Mouse (Mus musculus): ENCODE measurements around the gene Fus. TPM values are rescaled to one million over a fixed set of nuclear protein-coding genes. Genes with fewer than 3 reads are reported as not detected.

The Fus gene
- total RNA-seq, 2 experiments from 2014 or later: 118 to 187 TPM

- ATAC-seq (replicated peaks; ENCODE audit: low FRiP score, poor library complexity, severe bottlenecking): no peak
Measured at GRCm38 (mm10) chr7:128032290-128032988, 65.2 kb downstream of the Fus start.

GRCm38 (mm10) chr7:128032989-128033293 is 65.7 kb downstream of the Fus start:
- no peak for ATAC-seq (replicated peaks; ENCODE audit: low FRiP score, poor library complexity, severe bottlenecking)

DNA sequence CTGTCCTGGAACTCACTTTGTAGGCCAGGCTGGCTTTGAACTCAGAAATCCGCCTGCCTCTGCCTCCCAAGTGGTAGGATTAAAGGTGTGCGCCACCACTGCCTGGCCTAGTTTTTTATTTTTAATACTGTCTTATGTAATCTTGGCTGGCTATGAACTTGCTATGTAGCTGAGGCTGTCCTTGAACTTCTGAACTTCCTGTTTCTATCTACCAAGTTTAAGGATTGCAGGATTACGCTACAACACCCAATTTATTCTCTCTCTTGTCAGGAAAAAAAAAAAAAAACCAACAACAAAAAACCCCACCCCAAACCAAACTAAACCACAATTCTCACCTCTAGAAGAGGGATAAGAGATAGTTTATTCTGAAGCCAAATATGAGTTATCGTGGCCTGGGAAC is 66.4 kb downstream of the Fus start:
- ATAC-seq (replicated peaks; ENCODE audit: low FRiP score, poor library complexity, severe bottlenecking): no peak

Other genes with a start within 250 kb of the Fus start
- not detected in 2 replicates for gene Ctf2, start 235.3 kb upstream of the Fus start, total RNA-seq (2015; ENCODE audit: low replicate concordance)
- not detected in 2 replicates for gene Ctf2, start 235.3 kb upstream of the Fus start, total RNA-seq (2017; ENCODE audit: low replicate concordance)
- 1.7 and 1.8 TPM in 2 replicates for gene Fbxl19, start 222.9 kb upstream of the Fus start, total RNA-seq (2015; ENCODE audit: low replicate concordance)
- gene Fbxl19, start 222.9 kb upstream of the Fus start, total RNA-seq (2017; ENCODE audit: low replicate concordance): 1.5 and 3.6 TPM in 2 replicates
- gene Orai3, start 197.6 kb upstream of the Fus start, total RNA-seq (2015; ENCODE audit: low replicate concordance): 2.5 and 5.4 TPM in 2 replicates
- gene Orai3, start 197.6 kb upstream of the Fus start, total RNA-seq (2017; ENCODE audit: low replicate concordance): 4.6 and 6.7 TPM in 2 replicates
- 38.1 and 42.5 TPM in 2 replicates for gene Setd1a, start 190.8 kb upstream of the Fus start, total RNA-seq (2015; ENCODE audit: low replicate concordance)
- gene Setd1a, start 190.8 kb upstream of the Fus start, total RNA-seq (2017; ENCODE audit: low replicate concordance): 14.8 and 21.3 TPM in 2 replicates
- gene Gm49388, start 181.8 kb upstream of the Fus start, total RNA-seq (2015; ENCODE audit: low replicate concordance): 8.6 and 10.9 TPM in 2 replicates
- gene Gm49388, start 181.8 kb upstream of the Fus start, total RNA-seq (2017; ENCODE audit: low replicate concordance): 4.5 and 10.7 TPM in 2 replicates
- 5.8 TPM in 1 of 2 replicates, not detected in the other for gene Hsd3b7, start 166.9 kb upstream of the Fus start, total RNA-seq (2015; ENCODE audit: low replicate concordance)
- 2.6 and 3.5 TPM in 2 replicates for gene Hsd3b7, start 166.9 kb upstream of the Fus start, total RNA-seq (2017; ENCODE audit: low replicate concordance)
- 10.5 and 30.6 TPM in 2 replicates for gene Stx4a, start 143.2 kb upstream of the Fus start, total RNA-seq (2015; ENCODE audit: low replicate concordance)
- gene Stx4a, start 143.2 kb upstream of the Fus start, total RNA-seq (2017; ENCODE audit: low replicate concordance): 12.7 and 13.3 TPM in 2 replicates
- not detected in 2 replicates for gene Stx1b, start 142.9 kb upstream of the Fus start, total RNA-seq (2015; ENCODE audit: low replicate concordance)
- gene Stx1b, start 142.9 kb upstream of the Fus start, total RNA-seq (2017; ENCODE audit: low replicate concordance): 0.98 TPM in 1 of 2 replicates, not detected in the other
- 18.0 and 31.4 TPM in 2 replicates for gene Zfp646, start 91.2 kb upstream of the Fus start, total RNA-seq (2015; ENCODE audit: low replicate concordance)
- 34.3 and 47.1 TPM in 2 replicates for gene Zfp646, start 91.2 kb upstream of the Fus start, total RNA-seq (2017; ENCODE audit: low replicate concordance)
- 1.7 and 6.5 TPM in 2 replicates for gene Zfp668, start 90.6 kb upstream of the Fus start, total RNA-seq (2015; ENCODE audit: low replicate concordance)
- 3.2 and 16.5 TPM in 2 replicates for gene Zfp668, start 90.6 kb upstream of the Fus start, total RNA-seq (2017; ENCODE audit: low replicate concordance)
- not detected in 2 replicates for gene Prss53, start 76.5 kb upstream of the Fus start, total RNA-seq (2015; ENCODE audit: low replicate concordance)
- gene Prss53, start 76.5 kb upstream of the Fus start, total RNA-seq (2017; ENCODE audit: low replicate concordance): 0.64 TPM in 1 of 2 replicates, not detected in the other
- not detected in 2 replicates for gene Gm21974, start 72.0 kb upstream of the Fus start, total RNA-seq (2015; ENCODE audit: low replicate concordance)
- not detected in 2 replicates for gene Gm21974, start 72.0 kb upstream of the Fus start, total RNA-seq (2017; ENCODE audit: low replicate concordance)
- 24.3 and 33.5 TPM in 2 replicates for gene Vkorc1, start 71.8 kb upstream of the Fus start, total RNA-seq (2015; ENCODE audit: low replicate concordance)
- gene Vkorc1, start 71.8 kb upstream of the Fus start, total RNA-seq (2017; ENCODE audit: low replicate concordance): 2.1 and 5.9 TPM in 2 replicates
- gene Bckdk, start 63.4 kb upstream of the Fus start, total RNA-seq (2015; ENCODE audit: low replicate concordance): 39.3 and 58.7 TPM in 2 replicates
- 9.7 and 17.3 TPM in 2 replicates for gene Bckdk, start 63.4 kb upstream of the Fus start, total RNA-seq (2017; ENCODE audit: low replicate concordance)
- gene Kat8, start 54.9 kb upstream of the Fus start, total RNA-seq (2015; ENCODE audit: low replicate concordance): 8.0 and 18.0 TPM in 2 replicates
- 12.9 and 16.7 TPM in 2 replicates for gene Kat8, start 54.9 kb upstream of the Fus start, total RNA-seq (2017; ENCODE audit: low replicate concordance)
- gene Prss8, start 37.4 kb upstream of the Fus start, total RNA-seq (2015; ENCODE audit: low replicate concordance): not detected in 2 replicates
- gene Prss8, start 37.4 kb upstream of the Fus start, total RNA-seq (2017; ENCODE audit: low replicate concordance): not detected in 2 replicates
- 3.8 TPM in 1 of 2 replicates, not detected in the other for gene Prss36, start 20.7 kb upstream of the Fus start, total RNA-seq (2015; ENCODE audit: low replicate concordance)
- gene Prss36, start 20.7 kb upstream of the Fus start, total RNA-seq (2017; ENCODE audit: low replicate concordance): not detected in 2 replicates
- 12.2 and 56.9 TPM in 2 replicates for gene Pycard, start 26.4 kb downstream of the Fus start, total RNA-seq (2015; ENCODE audit: low replicate concordance)
- gene Pycard, start 26.4 kb downstream of the Fus start, total RNA-seq (2017; ENCODE audit: low replicate concordance): 2.2 and 5.7 TPM in 2 replicates
- gene Trim72, start 36.5 kb downstream of the Fus start, total RNA-seq (2015; ENCODE audit: low replicate concordance): not detected in 2 replicates
- gene Trim72, start 36.5 kb downstream of the Fus start, total RNA-seq (2017; ENCODE audit: low replicate concordance): not detected in 2 replicates
- 21.8 and 24.1 TPM in 2 replicates for gene Itgam, start 95.2 kb downstream of the Fus start, total RNA-seq (2015; ENCODE audit: low replicate concordance)
- 16.9 and 19.8 TPM in 2 replicates for gene Itgam, start 95.2 kb downstream of the Fus start, total RNA-seq (2017; ENCODE audit: low replicate concordance)
- not detected in 2 replicates for gene Gm49368, start 95.2 kb downstream of the Fus start, total RNA-seq (2015; ENCODE audit: low replicate concordance)
- gene Gm49368, start 95.2 kb downstream of the Fus start, total RNA-seq (2017; ENCODE audit: low replicate concordance): not detected in 2 replicates
- gene Itgax, start 162.1 kb downstream of the Fus start, total RNA-seq (2015; ENCODE audit: low replicate concordance): 0.42 and 1.1 TPM in 2 replicates
- 0.83 and 1.2 TPM in 2 replicates for gene Itgax, start 162.1 kb downstream of the Fus start, total RNA-seq (2017; ENCODE audit: low replicate concordance)
- 14.1 and 18.9 TPM in 2 replicates for gene Itgad, start 186.9 kb downstream of the Fus start, total RNA-seq (2015; ENCODE audit: low replicate concordance)
- gene Itgad, start 186.9 kb downstream of the Fus start, total RNA-seq (2017; ENCODE audit: low replicate concordance): 5.6 and 15.5 TPM in 2 replicates
- gene Cox6a2, start 238.9 kb downstream of the Fus start, total RNA-seq (2015; ENCODE audit: low replicate concordance): 3.4 TPM in 1 of 2 replicates, not detected in the other
- not detected in 2 replicates for gene Cox6a2, start 238.9 kb downstream of the Fus start, total RNA-seq (2017; ENCODE audit: low replicate concordance)